Mouse (Mus musculus) mouse trophoblast stem cell (cell line): ENCODE results near the gene Rwdd2b.

Experiments used
- in situ Hi-C, 2 experiments: fragments of 300-500 bp; cut with MseI, MboI; formaldehyde crosslinking; loops; 2 replicates in 1 of 2; 3 replicates in 1 of 2; pipeline ENCODE4 v1.15.1; 2025

Rwdd2b gene

DNA sequence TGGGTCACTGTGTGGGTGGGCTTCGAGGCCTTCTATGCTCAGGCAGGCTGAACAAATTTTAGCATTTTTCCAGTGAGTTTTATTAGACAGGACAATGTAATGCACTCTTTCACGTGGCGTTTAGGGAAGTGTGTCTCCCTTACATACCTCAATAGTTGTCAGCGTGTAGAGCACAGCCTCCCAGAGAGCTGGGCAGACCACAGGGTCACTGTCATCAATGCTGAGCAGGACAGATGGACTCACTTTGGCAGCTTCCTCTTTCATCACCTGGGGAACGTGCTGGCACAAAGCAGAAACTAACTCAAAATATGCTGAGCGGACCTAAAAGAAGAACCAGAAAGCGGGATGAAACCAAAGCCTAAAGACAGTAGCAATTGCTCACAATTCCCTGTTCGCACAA, 19.7 kb downstream of the Rwdd2b start:
- in situ Hi-C loops: no loop called here

DNA sequence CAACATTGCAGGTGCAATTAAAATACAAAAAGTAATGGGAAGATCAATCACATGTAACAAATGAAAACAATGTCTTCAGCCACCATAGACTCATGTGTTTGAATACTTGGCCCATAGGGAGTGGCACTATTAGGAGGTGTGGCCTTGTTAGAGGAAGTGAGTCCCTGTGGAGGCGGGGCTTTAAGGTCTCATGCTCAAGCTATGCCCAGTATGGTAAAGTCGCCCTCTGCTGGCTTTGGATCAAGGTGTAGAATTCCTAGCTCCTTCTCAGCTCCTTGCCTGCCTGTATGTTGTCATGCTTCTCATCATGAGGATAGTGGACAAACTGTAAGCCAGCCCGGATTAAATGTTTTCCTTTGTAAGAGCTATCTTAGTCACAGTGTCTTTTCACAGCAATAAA, 35.4 kb downstream of the Rwdd2b start:
- in situ Hi-C loops: no loop called here

DNA sequence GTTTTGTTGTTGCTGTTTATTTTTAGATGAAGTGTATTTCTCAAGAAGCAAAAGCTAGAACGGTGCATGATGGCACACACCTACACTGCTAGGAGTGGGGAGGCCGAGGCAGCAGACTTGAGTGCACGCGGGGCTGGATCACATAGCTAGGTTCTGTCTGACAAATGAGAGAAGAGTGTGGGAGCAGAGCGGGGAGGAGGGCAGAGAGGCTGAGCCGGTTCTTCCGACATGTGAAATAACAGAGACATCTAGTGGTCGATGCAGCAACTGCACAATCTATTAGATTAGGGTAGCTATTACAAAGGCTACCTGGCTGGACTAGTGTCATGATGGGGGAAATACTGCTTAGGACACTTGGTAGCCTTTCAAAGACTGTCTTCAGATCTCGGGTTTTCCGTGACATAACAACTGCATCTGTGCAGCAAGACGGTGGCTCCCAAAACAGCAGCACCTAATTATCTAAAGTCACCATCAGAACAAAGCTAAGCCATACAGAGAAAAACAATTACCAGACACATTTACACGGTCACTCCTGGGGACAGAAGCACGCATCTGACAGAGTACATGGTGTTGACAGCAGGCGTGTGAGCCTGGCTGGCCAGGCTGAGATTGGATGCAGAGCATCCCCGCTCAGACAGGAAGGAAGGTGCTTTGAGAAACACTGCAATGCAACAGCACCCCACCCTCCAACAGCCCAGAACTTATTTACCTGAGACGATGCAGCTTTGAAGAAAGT, 46.4 kb downstream of the Rwdd2b start:
- in situ Hi-C loops: no loop called here

DNA sequence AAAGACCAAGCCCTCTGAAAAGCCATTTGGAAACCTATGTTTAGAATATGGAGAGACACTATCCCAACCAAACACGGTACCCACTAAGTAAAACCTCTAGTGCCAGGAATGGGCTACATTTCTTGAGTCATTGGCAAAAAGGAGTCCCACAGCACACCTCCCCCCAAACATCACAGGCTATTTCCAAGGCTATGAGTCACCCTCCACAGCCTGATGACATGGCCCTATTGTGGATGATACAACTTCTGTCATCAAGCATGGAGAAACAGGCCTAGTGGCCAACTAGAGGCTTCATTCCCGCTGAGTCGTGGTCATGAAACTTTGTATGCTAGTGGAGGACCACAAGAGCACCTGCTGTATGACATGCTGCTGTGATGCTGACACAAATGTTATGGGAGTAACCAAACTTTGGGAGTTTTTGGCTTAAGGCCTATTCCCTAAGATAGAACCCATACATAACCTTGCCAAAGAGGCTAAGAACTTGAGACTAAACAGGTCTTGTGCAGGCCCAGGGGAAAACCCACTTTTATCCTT, 52.9 kb downstream of the Rwdd2b start:
- in situ Hi-C loops: no loop called here

DNA sequence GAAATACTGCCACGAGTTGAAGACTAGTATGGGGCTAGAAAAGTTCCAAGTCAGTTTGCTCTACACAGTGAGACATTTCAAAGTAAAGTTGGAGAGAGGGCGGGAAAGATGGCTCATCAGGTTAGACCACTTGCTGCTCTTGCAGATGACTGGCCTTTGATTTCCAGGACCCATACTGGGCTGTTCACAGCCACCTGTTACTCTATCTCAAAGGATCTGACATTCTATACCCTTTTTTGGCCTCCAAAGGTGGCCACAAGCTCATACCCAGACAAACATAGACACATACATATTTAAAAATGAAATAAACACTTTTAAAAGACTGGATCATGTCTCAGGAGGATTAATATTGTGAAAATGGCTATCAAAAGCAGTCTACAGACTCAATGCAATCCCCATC, 56.0 kb downstream of the Rwdd2b start:
- in situ Hi-C loops: no loop called here
